Mouse (Mus musculus): ENCODE measurements around the gene Whamm. TPM values are rescaled to one million over a fixed set of nuclear protein-coding genes. Genes with fewer than 3 reads are reported as not detected.

Gene Whamm
- polyA plus RNA-seq (2015; fragmentation: Nextera tagmentation; extraction: Ambion mirVana), result 5.6 and 6.3 TPM in 2 replicates

DNA sequence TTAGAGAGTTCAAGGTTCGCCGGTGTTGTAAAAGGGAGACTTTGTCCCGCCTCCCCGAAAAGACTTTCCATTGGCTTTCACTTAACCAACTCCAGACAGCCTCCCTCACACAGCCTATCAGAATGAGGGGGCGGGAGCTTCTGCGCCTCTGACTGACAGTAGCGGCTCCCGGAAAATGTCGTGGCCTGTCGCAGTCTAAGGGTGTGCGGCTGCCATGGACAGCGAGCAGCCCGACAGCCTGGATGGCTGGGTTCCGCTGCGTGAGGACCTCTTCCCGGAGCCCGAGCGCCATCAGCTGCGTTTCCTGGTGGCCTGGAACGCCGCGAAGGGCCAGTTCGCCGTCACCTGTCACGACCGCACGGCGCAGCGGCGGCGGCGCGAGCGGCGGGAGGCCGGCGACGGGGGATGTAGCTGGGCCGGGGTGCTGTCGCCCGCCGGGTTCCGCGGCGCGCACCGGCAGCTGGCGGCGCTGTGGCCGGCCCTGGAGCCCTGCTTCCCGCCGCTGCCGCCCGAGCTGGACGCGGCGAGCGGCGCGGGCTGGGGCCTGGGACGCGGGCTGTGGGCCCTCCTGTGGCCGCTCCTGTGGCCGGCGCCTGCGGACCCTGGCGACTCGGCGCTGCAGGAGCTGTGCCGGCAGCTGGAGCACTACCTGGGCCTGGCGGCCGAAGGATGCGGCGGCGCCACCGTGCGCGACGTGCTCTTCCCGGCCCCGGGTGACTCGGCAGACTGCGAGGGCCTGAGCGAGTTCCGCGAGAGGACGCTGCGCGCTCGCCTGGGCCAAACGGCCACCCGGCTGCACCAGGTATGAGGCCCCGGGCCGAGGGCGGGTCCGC lies at the start of gene Whamm:
Gene Whamm (plus strand): TSS at position 159 of the 833 bp plus-strand sequence.

DNA sequence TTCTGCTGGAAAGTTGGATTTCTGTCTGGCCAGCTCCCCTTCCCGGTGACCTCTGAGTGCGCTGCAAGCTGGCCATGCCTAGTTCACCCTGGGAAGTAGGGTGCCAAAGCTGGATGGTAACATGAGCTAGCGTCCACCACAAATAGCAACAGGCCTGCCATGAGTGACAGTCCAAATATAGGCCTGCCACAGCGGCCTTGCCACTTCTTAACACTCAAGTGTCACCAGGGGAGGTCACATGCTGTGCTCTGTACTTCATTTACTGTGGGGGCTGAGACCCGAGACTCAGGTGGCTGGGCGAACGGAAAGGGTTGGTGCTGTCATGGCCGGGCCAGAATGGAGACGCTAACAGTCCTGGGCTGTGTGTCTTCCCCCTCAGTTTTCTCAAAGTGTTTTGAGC lies 4.2 kb upstream of the Whamm start, which contains the start of gene Fsd2:
Gene Fsd2 (minus strand): TSS at position 53 of the 400 bp plus-strand sequence.

MicroRNAs encoded within 50 kb of the gene (microRNA counts, 519-probe panel; counts per million panel counts)
- microRNA mmu-miR-1839-3p (88.3 counts per million), microRNA mmu-miR-1839-5p (4,516 counts per million, percentile 21 among the panel's probes with 10 or more counts)

Other genes with a start within 250 kb of the Whamm start
- 1,170 and 1,181 TPM in 2 replicates for gene Rps17, start 226.0 kb upstream of the Whamm start, polyA plus RNA-seq (2015; fragmentation: Nextera tagmentation; extraction: Ambion mirVana)
- 0.32 TPM in 2 replicates for gene Cpeb1, start 115.8 kb upstream of the Whamm start, polyA plus RNA-seq (2015; fragmentation: Nextera tagmentation; extraction: Ambion mirVana)
- gene Ap3b2, start 77.3 kb upstream of the Whamm start, polyA plus RNA-seq (2015; fragmentation: Nextera tagmentation; extraction: Ambion mirVana), result 0.12 TPM in 1 of 2 replicates, not detected in the other
- gene BC048679, start 73.0 kb upstream of the Whamm start, polyA plus RNA-seq (2015; fragmentation: Nextera tagmentation; extraction: Ambion mirVana), result not detected in 2 replicates
- 0.32 and 0.63 TPM in 2 replicates for gene Fsd2, start 4.3 kb upstream of the Whamm start, polyA plus RNA-seq (2015; fragmentation: Nextera tagmentation; extraction: Ambion mirVana)
- 3.8 and 4.2 TPM in 2 replicates for gene Homer2, start 136.3 kb downstream of the Whamm start, polyA plus RNA-seq (2015; fragmentation: Nextera tagmentation; extraction: Ambion mirVana)
- 95.3 TPM in 2 replicates for gene Ramac, start 191.7 kb downstream of the Whamm start, polyA plus RNA-seq (2015; fragmentation: Nextera tagmentation; extraction: Ambion mirVana)
- 33.2 and 33.7 TPM in 2 replicates for gene 3110040N11Rik, start 218.2 kb downstream of the Whamm start, polyA plus RNA-seq (2015; fragmentation: Nextera tagmentation; extraction: Ambion mirVana)

Data from spleen, postnatal 0 days (tissue).